Mouse (Mus musculus): ENCODE measurements at regions not wholly inside any gene's neighbourhood (a gene's known extent, or its start where the extent isn't known, plus 50 kb on each side); places are given as distances from the start of the nearest gene placed in this dataset.
A peak's percentile ranks its signal among the peaks of the same experiment; 100 is the strongest.
"Not testable (repeated sequence)": the region's sequence is repeated elsewhere in the genome, so short reads cannot be mapped to it uniquely, and the experiment has no call there.

GRCm38 (mm10) chr10:43674749-43675148 is 96.7 kb downstream of the Cd24a start:
- ATAC-seq: no peak

- ATAC-seq: not testable (repeated sequence)
Observed at GRCm38 (mm10) chr10:43675495-43675894, 97.4 kb downstream of the Cd24a start.

GRCm38 (mm10) chr10:43676289-43676688 is 98.2 kb downstream of the Cd24a start:
- no peak for ATAC-seq

GRCm38 (mm10) chr10:43684247-43685033 is 106.4 kb downstream of the Cd24a start:
- no peak for ATAC-seq

- no peak for ATAC-seq
Observed at GRCm38 (mm10) chr10:43689161-43689913, 111.3 kb downstream of the Cd24a start.

GRCm38 (mm10) chr10:43689914-43690316 is 111.8 kb downstream of the Cd24a start:
- ATAC-seq: no peak

GRCm38 (mm10) chr10:43693974-43694373 is 115.9 kb downstream of the Cd24a start:
- no peak for ATAC-seq

- no peak for ATAC-seq
Observed at GRCm38 (mm10) chr10:43694508-43694907, 116.4 kb downstream of the Cd24a start.

GRCm38 (mm10) chr10:43695470-43695869 is 117.4 kb downstream of the Cd24a start:
- no peak for ATAC-seq

GRCm38 (mm10) chr10:43697917-43698316 is 119.8 kb downstream of the Cd24a start:
- ATAC-seq: no peak

GRCm38 (mm10) chr10:43700371-43701289 is 122.5 kb downstream of the Cd24a start:
- no peak for ATAC-seq

GRCm38 (mm10) chr10:43702895-43703294 is 124.8 kb downstream of the Cd24a start:
- ATAC-seq: peak; percentile 28

GRCm38 (mm10) chr10:43706001-43706988 is 128.2 kb downstream of the Cd24a start:
- peak; percentile 49 for ATAC-seq

- no peak for ATAC-seq
Observed at GRCm38 (mm10) chr10:43707011-43707410, 128.9 kb downstream of the Cd24a start.

GRCm38 (mm10) chr10:43707821-43708373 is 129.8 kb downstream of the Cd24a start:
- no peak for ATAC-seq

- no peak for ATAC-seq
Observed at GRCm38 (mm10) chr10:43709278-43710033, 131.4 kb downstream of the Cd24a start.

GRCm38 (mm10) chr10:43710186-43710885 is 132.3 kb downstream of the Cd24a start:
- no peak for ATAC-seq

- ATAC-seq: no peak
Observed at GRCm38 (mm10) chr10:43710886-43711256, 132.8 kb downstream of the Cd24a start.

- no peak for ATAC-seq
Observed at GRCm38 (mm10) chr10:43712657-43713056, 134.6 kb downstream of the Cd24a start.

- ATAC-seq: no peak
Observed at GRCm38 (mm10) chr10:43718768-43719167, 140.7 kb downstream of the Cd24a start.

Data from activated CD4-positive, CD25-positive, alpha-beta regulatory T cell, adult 4 months (primary cell).